Mouse (Mus musculus) ES-Bruce4 (cell line): ENCODE measurements around the gene Usp4.

ENCODE experiments used
- CTCF ChIP-seq: IDR thresholded peaks from one replicate; pipeline ENCODE4 v1.8.1; 2011; ENCODE audit warnings: low read depth, low read length
- EP300 ChIP-seq: IDR thresholded peaks from 2 replicates; pipeline ENCODE4 v1.6.1; 2011; ENCODE audit warnings: low read depth, low read length; ENCODE audit not compliant: insufficient read depth
- POLR2A ChIP-seq: IDR thresholded peaks from one replicate; pipeline ENCODE4 v1.8.1; 2011; ENCODE audit warnings: low read length; ENCODE audit not compliant: insufficient read depth

GRCm38 (mm10) chr9:108338886-108339781, 8.5 kb upstream of the Usp4 start, which contains the start of gene Gpx1:
- TF ChIP-seq CTCF = no peak
- peak; percentile 98 for TF ChIP-seq POLR2A
- TF ChIP-seq EP300 = peak; percentile 91
